Mouse (Mus musculus) mesoderm, embryonic 11.5 days (tissue): ENCODE measurements around the gene Csf1.

Experiments used
- DNase-seq: peaks from one replicate; pipeline ENCODE4 v3.0.0-alpha.2; 2012; ENCODE audit warnings: low read depth, low spot score

Csf1 gene

GRCm38 (mm10) chr3:107781304-107781703 is 21.0 kb upstream of the Csf1 start:
- no peak for DNase-seq

- DNase-seq, result no peak
These were observed 17.7 kb upstream of the Csf1 start for GRCm38 (mm10) chr3:107778016-107778415.

GRCm38 (mm10) chr3:107776295-107776694 is 16.0 kb upstream of the Csf1 start:
- no peak for DNase-seq

GRCm38 (mm10) chr3:107775736-107776135 is 15.5 kb upstream of the Csf1 start:
- DNase-seq, result no peak

DNA sequence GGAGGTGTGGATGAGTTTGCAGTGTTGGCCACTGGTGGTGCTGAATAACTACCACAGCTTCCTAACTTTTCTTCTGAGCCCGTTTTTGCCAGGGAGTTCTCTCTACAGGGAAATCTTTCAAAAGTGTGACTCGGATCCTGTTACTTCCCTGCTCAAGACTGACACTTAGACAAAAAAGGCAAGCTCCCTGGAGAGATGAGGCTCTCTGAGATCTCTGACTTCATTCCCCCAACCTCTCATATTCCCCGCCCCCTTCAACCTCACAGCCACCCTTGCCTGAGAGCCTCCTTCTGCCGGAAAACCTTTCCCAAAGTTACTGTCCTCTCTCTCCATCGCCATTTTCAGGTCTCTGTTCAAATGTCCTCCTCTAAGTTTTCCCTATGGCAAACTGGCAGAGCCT is 14.8 kb upstream of the Csf1 start:
- no peak for DNase-seq

GRCm38 (mm10) chr3:107772860-107773259 is 12.6 kb upstream of the Csf1 start:
- no peak for DNase-seq

- no peak for DNase-seq
These were observed 9.4 kb upstream of the Csf1 start for GRCm38 (mm10) chr3:107769692-107770091.

GRCm38 (mm10) chr3:107768104-107768989 is 8.1 kb upstream of the Csf1 start:
- no peak for DNase-seq

- no peak for DNase-seq
These were observed 6.5 kb upstream of the Csf1 start for GRCm38 (mm10) chr3:107766804-107767203.

DNA sequence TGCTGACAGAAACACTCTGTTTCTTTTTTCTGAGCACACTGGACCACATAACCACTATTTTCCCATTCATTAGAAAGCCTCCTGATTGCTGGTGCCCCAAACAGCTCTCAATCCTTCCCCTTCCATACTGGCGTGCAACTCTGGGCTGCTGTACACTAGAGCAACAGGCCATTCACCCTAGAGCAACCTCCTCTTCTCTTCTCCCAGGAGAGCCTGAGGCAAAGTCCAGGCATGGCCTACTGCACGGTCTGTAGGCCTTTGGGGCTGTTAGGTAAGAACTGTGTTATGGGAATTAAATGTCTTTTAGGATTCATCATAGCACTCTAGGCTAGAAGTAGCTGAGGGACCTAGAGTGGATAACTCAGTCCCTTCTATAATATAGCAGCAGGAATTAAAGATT is 5.7 kb upstream of the Csf1 start:
- no peak for DNase-seq

DNA sequence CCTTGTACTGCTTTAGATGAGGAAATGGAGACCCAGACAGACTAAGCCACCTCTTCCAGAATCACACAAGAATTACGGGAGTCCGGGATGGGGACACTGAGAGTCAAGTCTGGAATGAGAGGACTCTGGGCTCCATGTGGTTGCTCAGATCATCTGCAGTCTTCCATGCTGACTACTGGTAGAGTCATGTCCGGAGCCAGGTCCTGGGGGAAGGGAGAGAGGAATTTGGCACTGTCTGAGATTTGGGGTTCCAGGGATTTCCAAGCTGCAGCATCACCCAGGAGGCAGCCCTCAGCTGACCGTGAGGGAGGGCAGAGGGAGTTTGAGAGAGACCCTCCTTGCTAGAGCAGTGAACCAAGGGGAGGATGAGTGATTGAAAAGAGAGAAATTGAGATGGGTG is 3.3 kb upstream of the Csf1 start:
- no peak for DNase-seq

GRCm38 (mm10) chr3:107761446-107761845 is 1.2 kb upstream of the Csf1 start:
- DNase-seq, result no peak

- DNase-seq, result no peak
These were observed 502 bp upstream of the Csf1 start for GRCm38 (mm10) chr3:107760771-107761170.

GRCm38 (mm10) chr3:107758638-107759037 is 1.6 kb downstream of the Csf1 start:
- DNase-seq, result no peak

- no peak for DNase-seq
These were observed 2.1 kb downstream of the Csf1 start for GRCm38 (mm10) chr3:107758176-107758575.

- no peak for DNase-seq
These were observed 2.7 kb downstream of the Csf1 start for GRCm38 (mm10) chr3:107757365-107758129.

DNA sequence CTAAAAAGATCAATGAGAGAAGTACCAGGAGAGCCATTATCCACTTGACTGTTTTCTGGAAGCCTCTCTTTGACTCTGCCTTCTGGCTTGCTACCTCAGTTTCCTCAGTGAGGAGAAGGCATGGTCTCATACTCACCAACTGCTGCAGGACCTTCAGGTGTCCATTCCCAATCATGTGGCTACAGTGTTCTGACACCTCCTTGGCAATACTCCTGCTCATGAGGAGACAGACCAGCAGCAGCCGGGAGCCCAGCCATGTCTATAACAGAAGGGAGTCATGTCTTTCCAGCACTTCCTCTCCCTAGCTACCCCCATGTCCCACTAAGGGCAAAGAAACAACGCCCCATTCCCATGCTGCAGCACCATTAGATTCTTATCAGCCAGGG is 3.8 kb downstream of the Csf1 start:
- no peak for DNase-seq

DNA sequence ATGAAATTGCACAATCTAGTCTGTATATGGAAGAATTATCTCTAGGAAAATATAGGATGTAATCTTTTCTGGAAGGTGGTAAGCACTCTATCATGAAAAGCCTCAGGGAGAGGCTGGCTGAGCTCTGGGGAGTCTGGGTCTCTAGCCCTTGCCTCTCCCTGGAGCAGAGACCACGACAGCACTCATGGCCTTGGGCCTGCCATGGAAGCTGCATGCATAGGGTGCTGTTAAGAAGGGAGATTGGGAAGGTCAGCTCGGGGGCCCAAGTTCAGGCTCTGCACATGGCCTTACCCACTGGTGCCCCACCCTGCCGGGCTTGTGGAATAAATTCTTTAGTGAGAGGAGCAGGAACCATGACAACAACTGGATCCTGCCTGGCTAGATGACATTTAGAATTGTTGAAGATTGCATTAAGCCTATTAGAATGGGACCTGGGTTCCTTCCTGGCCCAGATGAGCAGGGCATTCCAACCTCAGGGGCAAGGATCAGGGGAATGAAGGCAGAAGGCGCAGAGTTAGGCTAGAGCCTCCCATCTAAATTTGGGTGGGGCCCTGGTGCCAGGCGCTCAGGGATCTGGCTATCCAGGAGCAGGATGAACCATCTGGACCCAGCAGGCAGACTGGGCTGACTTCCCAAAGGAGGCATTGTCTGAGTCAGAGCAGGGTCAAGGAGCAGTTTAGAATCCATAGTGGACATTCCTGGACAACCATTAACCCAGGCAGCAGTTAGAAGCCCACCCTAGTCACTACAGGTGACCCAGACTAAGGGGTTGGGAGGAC is 4.4 kb downstream of the Csf1 start:
- DNase-seq, result no peak

DNA sequence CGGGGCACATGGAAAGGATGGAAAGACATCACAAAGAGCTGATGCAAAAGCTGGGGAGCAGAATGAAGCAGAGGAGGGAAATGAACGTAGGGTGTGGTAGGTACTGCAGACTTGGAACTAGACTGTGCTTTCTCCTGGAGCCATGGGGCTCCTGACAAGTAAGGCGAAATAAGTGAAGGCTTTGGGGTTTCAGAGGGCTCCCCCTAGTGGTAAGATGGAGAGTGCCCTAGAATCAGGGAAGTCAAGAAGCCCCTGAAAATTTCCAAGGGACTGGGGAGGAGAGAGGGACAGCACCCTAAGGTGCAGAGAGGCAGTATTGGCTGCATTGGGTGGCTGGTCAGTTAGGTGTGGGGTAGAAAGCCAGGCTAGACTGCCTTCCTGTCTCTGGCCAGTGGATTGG is 5.6 kb downstream of the Csf1 start:
- DNase-seq, result peak; percentile 64

DNA sequence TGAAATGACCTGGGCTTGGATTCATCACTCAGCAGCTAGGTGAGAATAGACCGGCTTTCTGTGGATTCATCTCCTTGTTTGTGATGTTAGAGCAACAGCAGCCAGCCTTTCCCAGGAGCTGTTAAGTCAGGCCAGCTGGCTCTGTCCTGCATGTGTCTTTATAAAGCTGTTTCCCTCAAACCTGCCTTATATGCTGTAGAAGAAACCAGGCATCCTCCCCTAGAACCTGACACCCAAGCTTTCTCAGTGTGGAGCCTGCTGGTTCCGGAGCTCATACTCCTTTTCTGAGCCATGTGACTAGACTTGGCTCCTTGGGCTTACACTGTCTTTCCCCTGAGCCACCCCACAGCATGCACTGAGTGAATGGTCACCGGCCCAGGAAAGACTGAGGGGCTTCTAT is 8.7 kb downstream of the Csf1 start:
- no peak for DNase-seq

DNA sequence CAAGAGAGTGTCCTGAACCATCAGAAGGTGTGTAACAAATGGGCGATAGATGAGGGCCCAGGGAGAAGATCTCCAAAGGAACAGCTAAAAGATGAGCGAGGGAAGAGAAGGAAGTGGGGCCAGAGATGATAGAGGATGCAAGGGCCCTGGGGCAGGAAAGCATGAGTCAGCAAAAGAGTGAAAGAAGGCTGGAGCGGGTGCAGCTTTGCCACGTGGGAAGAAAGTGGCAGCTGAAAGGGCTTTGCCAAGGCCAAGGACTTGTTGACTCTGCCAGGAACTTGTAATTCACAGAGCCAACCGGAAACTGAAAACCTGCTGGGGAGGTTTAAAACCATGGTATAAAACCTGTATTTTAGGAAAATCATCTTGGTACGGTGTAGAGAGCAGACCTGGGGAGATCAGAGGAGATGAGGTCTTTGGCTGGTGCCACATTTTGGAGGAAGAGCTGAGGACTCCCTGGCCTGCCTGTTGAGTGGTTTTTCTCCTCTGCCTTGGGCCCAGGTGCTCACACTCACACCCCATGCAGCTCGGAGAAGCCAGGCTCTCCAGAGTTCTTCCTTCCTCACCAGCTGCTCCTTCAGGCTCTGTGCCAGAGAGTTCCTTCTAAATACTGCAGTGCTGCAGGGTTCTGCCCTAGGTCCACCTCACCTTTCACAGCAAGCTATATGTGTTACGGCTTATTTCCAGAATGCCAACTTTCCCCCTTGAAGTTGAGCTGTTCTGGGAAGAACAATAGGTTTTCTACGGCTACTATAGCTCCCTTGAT is 9.3 kb downstream of the Csf1 start:
- DNase-seq, result no peak
